Mouse (Mus musculus): ENCODE measurements around the gene Lmntd1. TPM values are rescaled to one million over a fixed set of nuclear protein-coding genes. Genes with fewer than 3 reads are reported as not detected.
"Not testable (repeated sequence)": the region's sequence is repeated elsewhere in the genome, so short reads cannot be mapped to it uniquely, and the experiment has no call there.

Lmntd1 gene
- polyA plus RNA-seq, 1 experiment from 2014 or later = 0.29 TPM

DNA sequence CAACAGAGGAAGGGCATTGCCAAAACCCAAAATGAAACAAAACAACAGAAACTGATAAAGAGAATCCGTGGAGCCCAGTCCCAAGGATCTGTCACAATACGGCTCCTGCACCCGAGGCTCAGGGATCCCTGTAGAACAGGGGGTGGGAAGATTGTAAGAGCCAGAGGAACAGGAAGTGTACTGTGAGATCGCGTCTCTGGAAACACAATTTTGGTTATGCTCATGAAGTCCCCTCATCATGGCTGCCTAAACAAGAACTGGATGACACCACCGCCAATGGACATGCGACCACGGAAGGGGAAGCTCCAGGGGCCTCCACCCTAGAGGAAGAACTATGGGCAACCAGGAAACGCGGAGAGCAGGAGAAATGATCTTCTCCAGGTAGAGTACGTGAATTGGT is 271.3 kb downstream of the Lmntd1 start:
- TF ChIP-seq CTCF (IDR thresholded peaks at IDR 0.05; ENCODE audit: low read depth) = no peak
- no peak overlapping the region for H3K4me3 ChIP-seq (ENCODE audit: low read depth, low read length)
- no peak for DNase-seq
- 0 out of 2 replicates have a peak, but pooled peaks cover 6% of the 10 kb centered on the region for H3K27me3 ChIP-seq (ENCODE audit: insufficient read depth, low read length)
- H3K27ac ChIP-seq (ENCODE audit: low read depth) = no peak overlapping the region
- H3K36me3 ChIP-seq (ENCODE audit: insufficient read depth) = no peaks in the 10 kb centered on the region
- WGBS = 85% methylated on average over 11 of the region's 11 CpGs
- peaks cover 9% of the 10 kb centered on the region for H3K4me1 ChIP-seq (ENCODE audit: insufficient read depth)
- no peaks in the 10 kb centered on the region for H3K9me3 ChIP-seq (ENCODE audit: low read depth, low read length)
- ATAC-seq (ENCODE audit: insufficient read depth) = no peak
- H3K4me2 ChIP-seq = no peak overlapping the region
- H3K9ac ChIP-seq = no peak overlapping the region

DNA sequence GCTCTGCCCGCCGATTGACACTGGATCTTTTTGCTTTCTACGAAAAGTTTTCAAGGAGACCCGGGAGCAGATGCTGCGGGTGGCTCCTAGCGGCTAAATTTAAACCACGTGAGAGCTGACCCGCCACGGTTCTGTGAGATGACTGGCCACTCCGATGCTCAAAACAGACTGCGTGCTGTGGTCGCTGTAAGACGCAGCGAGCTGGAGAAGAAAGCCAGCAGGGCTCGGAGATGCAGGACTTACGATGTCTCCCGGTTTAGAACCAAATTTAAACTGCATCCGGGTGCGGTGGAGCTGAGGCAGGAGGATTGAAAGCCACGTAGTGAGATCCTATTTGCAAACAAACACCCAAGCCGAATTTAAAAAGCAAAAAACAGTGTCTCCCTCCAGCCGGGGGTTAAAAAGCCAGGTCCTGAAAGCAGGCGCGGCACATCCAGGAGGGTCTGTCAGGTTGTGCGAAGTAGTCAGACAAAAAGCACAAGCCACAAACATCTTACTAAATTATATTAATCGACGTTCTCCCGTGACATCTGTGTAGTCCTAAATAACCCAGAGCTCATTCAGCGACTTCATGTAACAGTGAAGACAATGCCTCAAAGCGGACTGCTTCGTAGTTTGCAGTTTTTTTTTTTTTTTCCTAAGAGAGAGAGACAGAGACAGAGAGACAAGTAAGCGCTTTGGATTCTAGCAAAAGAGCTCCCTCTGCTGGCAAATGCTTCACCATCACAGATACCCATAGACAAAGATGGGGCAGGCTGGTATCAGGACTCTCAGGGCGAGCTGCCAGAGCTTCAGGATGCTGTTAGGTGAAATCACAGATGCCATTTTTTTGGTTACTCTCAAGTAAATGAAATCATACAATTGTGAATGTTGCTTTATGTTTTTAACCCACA is 272.6 kb downstream of the Lmntd1 start:
- under 1% methylated on average over 33 of the region's 33 CpGs for WGBS
- Histone ChIP-seq H3K36me3 (ENCODE audit: insufficient read depth) (no peaks in the 10 kb centered on the region), H3K4me1 (ENCODE audit: insufficient read depth) (peaks cover 9% of the 10 kb centered on the region), H3K27me3 (ENCODE audit: insufficient read depth, low read length) (0 out of 2 replicates have a peak, but pooled peaks cover 6% of the 10 kb centered on the region), H3K4me2 (peak overlapping the region; percentile 71), H3K9ac (peak overlapping the region; percentile 47), H3K4me3 (ENCODE audit: low read depth, low read length) (peak overlapping the region; percentile 41), H3K9me3 (ENCODE audit: low read depth, low read length) (no peaks in the 10 kb centered on the region), H3K27ac (ENCODE audit: low read depth) (peak overlapping the region; percentile 71)
- DNase-seq (peak; percentile 97), ATAC-seq (ENCODE audit: insufficient read depth) (peak; percentile 69)
- peak; percentile 85 for TF ChIP-seq CTCF (IDR thresholded peaks at IDR 0.05; ENCODE audit: low read depth)

DNA sequence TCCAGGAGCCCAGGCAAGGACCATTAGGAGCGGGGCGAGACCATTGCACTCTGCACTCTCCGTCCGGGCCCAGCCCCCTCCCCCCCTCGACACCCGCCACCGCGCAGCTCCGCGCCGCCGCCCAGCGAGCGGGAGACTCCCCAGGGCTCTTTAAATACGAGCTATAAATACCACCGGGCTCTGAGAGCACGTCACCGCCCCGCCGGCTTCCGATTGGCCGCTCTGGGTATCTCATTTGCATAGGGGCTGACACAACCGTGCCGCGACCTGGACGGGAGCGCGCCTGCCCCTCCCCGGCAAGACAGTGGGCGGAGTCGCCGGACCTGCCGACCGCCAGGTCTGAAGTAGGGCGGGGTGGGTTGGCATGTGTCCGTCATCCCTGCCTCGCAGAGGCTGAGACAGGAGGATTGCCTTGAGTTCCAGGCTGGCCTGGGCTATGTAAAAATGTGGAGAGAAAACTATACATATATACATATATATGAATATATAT is 273.4 kb downstream of the Lmntd1 start:
- WGBS = under 1% methylated on average over 37 of the region's 37 CpGs

GRCm38 (mm10) chr6:145339956-145340656 is 274.0 kb downstream of the Lmntd1 start:
- TF ChIP-seq CTCF (IDR thresholded peaks at IDR 0.05; ENCODE audit: low read depth) = no peak
- ATAC-seq (ENCODE audit: insufficient read depth) = peak; percentile 41
- peak overlapping the region; percentile 93 for H3K27ac ChIP-seq (ENCODE audit: low read depth)
- H3K36me3 ChIP-seq (ENCODE audit: insufficient read depth) = no peaks in the 10 kb centered on the region
- DNase-seq = peak; percentile 81
- no peaks in the 10 kb centered on the region for H3K9me3 ChIP-seq (ENCODE audit: low read depth, low read length)
- peaks cover 9% of the 10 kb centered on the region for H3K4me1 ChIP-seq (ENCODE audit: insufficient read depth)
- WGBS = 1% methylated on average over 21 of the region's 21 CpGs
- peak overlapping the region; percentile 41 for H3K4me3 ChIP-seq (ENCODE audit: low read depth, low read length)
- H3K4me2 ChIP-seq = peak overlapping the region; percentile 71
- H3K27me3 ChIP-seq (ENCODE audit: insufficient read depth, low read length) = 0 out of 2 replicates have a peak, but pooled peaks cover 6% of the 10 kb centered on the region
- H3K9ac ChIP-seq = peak overlapping the region; percentile 55

More for the DNA sequence above, 273.4 kb downstream of the Lmntd1 start:
- Histone ChIP-seq H3K4me3 (ENCODE audit: low read depth, low read length) (peak overlapping the region; percentile 41), H3K4me1 (ENCODE audit: insufficient read depth) (peaks cover 9% of the 10 kb centered on the region), H3K27me3 (ENCODE audit: insufficient read depth, low read length) (0 out of 2 replicates have a peak, but pooled peaks cover 6% of the 10 kb centered on the region), H3K9me3 (ENCODE audit: low read depth, low read length) (no peaks in the 10 kb centered on the region), H3K36me3 (ENCODE audit: insufficient read depth) (no peaks in the 10 kb centered on the region), H3K27ac (ENCODE audit: low read depth) (peak overlapping the region; percentile 93), H3K9ac (peak overlapping the region; percentile 55), H3K4me2 (peak overlapping the region; percentile 71)
- DNase-seq (peak; percentile 99), ATAC-seq (ENCODE audit: insufficient read depth) (peak; percentile 97)
- TF ChIP-seq CTCF (IDR thresholded peaks at IDR 0.05; ENCODE audit: low read depth) = no peak

DNA sequence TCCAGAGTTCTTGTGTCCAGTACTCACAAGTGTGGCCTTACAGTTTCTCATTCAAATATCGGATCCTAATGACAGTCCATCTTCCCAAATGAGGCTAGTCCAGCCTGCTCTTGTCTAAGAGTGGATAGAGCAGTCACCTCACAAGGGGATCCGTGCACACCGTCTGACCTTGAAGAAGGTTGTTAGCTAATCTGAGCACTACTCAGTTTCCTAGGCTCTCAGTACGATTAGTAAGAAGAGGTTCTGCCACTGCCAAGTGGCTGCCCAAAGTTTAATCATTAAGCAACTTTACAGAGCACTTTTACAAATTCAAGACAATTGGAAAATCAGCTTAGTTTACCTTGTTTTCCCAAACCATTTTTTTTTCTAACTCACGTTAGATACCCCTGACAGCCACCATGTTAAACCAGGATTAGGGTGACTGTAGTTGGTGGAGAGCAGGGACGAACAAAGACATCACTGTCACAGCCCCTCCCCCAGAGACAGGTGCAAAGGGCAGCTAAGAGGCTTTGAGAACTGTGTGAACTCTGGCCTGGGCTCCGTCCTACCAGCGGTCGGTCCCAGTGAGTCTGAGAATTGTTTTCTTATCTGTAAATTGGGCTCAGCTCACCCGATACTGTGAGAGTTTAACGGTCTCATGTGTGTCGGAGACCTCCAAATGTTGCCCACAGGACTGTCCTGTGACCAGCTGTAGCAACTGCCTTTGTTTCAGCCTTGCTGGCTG is 275.4 kb downstream of the Lmntd1 start:
- WGBS = 40% methylated on average over 12 of the region's 12 CpGs
- no peak for DNase-seq
- H3K27ac ChIP-seq (ENCODE audit: low read depth) = 0 out of 2 replicates have a peak overlapping the region, but pooled peaks have one; percentile 20
- H3K4me1 ChIP-seq (ENCODE audit: insufficient read depth) = peaks cover 9% of the 10 kb centered on the region
- H3K27me3 ChIP-seq (ENCODE audit: insufficient read depth, low read length) = 0 out of 2 replicates have a peak, but pooled peaks cover 6% of the 10 kb centered on the region
- TF ChIP-seq CTCF (IDR thresholded peaks at IDR 0.05; ENCODE audit: low read depth) = no peak
- no peaks in the 10 kb centered on the region for H3K36me3 ChIP-seq (ENCODE audit: insufficient read depth)
- ATAC-seq (ENCODE audit: insufficient read depth) = no peak
- H3K9me3 ChIP-seq (ENCODE audit: low read depth, low read length) = no peaks in the 10 kb centered on the region
- H3K9ac ChIP-seq = no peak overlapping the region
- peak overlapping the region; percentile 18; the same call in 1 of the 2 replicates for H3K4me2 ChIP-seq
- H3K4me3 ChIP-seq (ENCODE audit: low read depth, low read length) = no peak overlapping the region

DNA sequence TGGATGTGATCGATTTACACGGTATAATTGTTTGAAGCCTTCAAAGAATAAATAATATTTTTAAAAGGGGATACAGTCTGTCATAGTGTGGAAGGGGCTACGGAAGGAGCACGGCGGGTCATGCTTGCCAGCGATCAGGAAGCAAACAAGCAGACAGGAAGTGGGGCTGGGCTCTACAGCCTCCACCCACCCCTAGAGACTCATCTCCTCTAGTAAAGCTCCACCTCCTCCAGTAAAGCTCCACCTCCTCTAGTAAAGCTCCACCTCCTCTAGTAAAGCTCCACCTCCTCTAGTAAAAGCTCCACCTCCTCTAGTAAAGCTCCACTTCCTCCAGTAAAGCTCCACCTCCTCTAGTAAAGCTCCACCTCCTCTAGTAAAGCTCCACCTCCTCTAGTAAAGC is 276.6 kb downstream of the Lmntd1 start:
- ATAC-seq (ENCODE audit: insufficient read depth); H3K9ac ChIP-seq; H3K27ac ChIP-seq (ENCODE audit: low read depth); H3K4me3 ChIP-seq (ENCODE audit: low read depth, low read length); H3K9me3 ChIP-seq (ENCODE audit: low read depth, low read length); H3K4me1 ChIP-seq (ENCODE audit: insufficient read depth); DNase-seq; H3K27me3 ChIP-seq (ENCODE audit: insufficient read depth, low read length); H3K36me3 ChIP-seq (ENCODE audit: insufficient read depth); H3K4me2 ChIP-seq: not testable (repeated sequence)
- WGBS = 78% methylated on average over 6 of the region's 6 CpGs

Measured in lung, embryonic 14.5 days (tissue).